Mouse (Mus musculus) bone marrow, adult 2 months (tissue): ENCODE data around the gene Itih5.

ENCODE experiments used
- CTCF ChIP-seq: fragments of 200-500 bp; IDR thresholded peaks from 2 replicates; pipeline ENCODE4 v1.5.1; 2011; ENCODE audit warnings: low read length, control low read depth; ENCODE audit not compliant: control insufficient read depth, insufficient read depth
- POLR2A ChIP-seq: fragments of 200-500 bp; IDR thresholded peaks from 2 replicates; pipeline ENCODE4 v1.6.1; 2011; ENCODE audit warnings: low read depth, mild to moderate bottlenecking, control low read depth, low read length, borderline replicate concordance; ENCODE audit not compliant: control insufficient read depth

- TF ChIP-seq CTCF (no peak), POLR2A (no peak)
Observed at GRCm38 (mm10) chr2:10251466-10251865, 98.1 kb downstream of the Itih5 start.
